7 mouse cellular contexts compared by ENCODE assay signal in the genomic region with DNA sequence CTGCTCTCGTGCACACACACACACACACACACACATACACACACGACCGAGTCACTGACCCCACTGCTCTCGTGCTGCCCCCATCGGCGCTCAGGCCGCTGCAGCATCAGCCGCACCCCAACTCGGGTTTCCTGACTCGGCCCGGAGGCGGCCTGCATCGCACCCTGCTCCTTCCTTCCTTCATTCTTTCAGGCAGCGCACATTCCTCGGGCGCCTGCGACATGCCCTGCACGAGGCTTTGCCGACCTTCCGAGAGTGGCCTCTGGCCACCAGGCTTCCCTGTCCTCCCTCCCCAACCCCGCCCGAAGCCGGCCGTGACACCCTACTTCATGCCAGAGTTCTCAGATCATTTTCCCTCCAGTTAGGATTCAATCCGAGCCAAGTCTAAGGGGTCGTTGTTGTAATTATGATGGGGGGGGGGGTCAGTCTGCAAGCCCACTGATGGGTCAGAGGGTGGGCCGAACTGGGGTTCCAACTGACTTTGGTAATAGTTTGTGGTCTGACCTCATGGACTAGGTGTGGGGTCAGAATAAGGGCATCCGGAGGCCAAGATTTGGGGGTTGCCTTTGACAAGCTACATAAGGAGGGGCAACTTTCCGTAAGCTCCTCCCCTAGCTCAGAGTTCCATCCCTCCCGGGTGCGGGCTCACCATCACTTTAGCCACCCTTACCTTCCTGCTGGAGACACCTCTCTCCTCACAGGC. TPM values are rescaled to one million over a fixed set of nuclear protein-coding genes. Genes with fewer than 3 reads are reported as not detected.
DNase-seq lines count a peak whose midpoint lies in the region; ATAC-seq lines count a peak whose summit lies in the region.

No protein-coding gene starts in this region.

- peak overlapping the region; percentile 22 for H3K4me3 ChIP-seq in embryonic facial prominence, embryonic 12.5 days
- peak overlapping the region; percentile 39 for H3K4me3 ChIP-seq in heart, embryonic 16.5 days (ENCODE audit: low read length)

- DNase-seq in adrenal gland, adult 2 months: peak; percentile 77
- peak; percentile 85 for DNase-seq in kidney, postnatal 14 days
- DNase-seq in lung, postnatal 4 days: peak; percentile 79 to 90
- DNase-seq in testis, postnatal 14 days (ENCODE audit: low spot score): peak; percentile 53

- peak; percentile 5; the same call in 1 of the 2 replicates for ATAC-seq in embryonic facial prominence, embryonic 12.5 days (ENCODE audit: insufficient number of reproducible peaks, insufficient read depth, low FRiP score, low TSS enrichment)
- ATAC-seq in heart, embryonic 16.5 days (replicated peaks; ENCODE audit: extremely low read depth, insufficient read depth, low FRiP score): no peak
- no peak for ATAC-seq in inflammation-experienced regulatory T-cells, adult 6 months

- H3K27me3 ChIP-seq in embryonic facial prominence, embryonic 12.5 days: no peaks in the 10 kb centered on the region
- H3K27me3 ChIP-seq in heart, embryonic 16.5 days (ENCODE audit: control insufficient read depth, insufficient read depth, low read length): no peaks in the 10 kb centered on the region

- H3K9ac ChIP-seq in embryonic facial prominence, embryonic 12.5 days: no peak overlapping the region
- H3K9ac ChIP-seq in heart, embryonic 16.5 days (ENCODE audit: low read length): peak overlapping the region; percentile 56; the same call in 1 of the 2 replicates

- peak overlapping the region; percentile 83 for H3K4me2 ChIP-seq in embryonic facial prominence, embryonic 12.5 days (replicated peaks)
- H3K4me2 ChIP-seq in heart, embryonic 16.5 days (ENCODE audit: low read depth, low read length): peak overlapping the region; percentile 75

- peaks cover 44% of the 10 kb centered on the region for H3K4me1 ChIP-seq in embryonic facial prominence, embryonic 12.5 days
- peaks cover 17% of the 10 kb centered on the region for H3K4me1 ChIP-seq in heart, embryonic 16.5 days (ENCODE audit: control insufficient read depth, insufficient read depth, low read length)

- 2% methylated on average over 31 of the region's 31 CpGs for WGBS in embryonic facial prominence, embryonic 12.5 days
- 13% methylated on average over 31 of the region's 31 CpGs for WGBS in heart, embryonic 16.5 days

- H3K9me3 ChIP-seq in embryonic facial prominence, embryonic 12.5 days: no peaks in the 10 kb centered on the region
- no peaks in the 10 kb centered on the region for H3K9me3 ChIP-seq in heart, embryonic 16.5 days (replicated peaks; ENCODE audit: control insufficient read depth, low read length)

- peaks cover 3% of the 10 kb centered on the region; the same call in 1 of the 2 replicates for H3K36me3 ChIP-seq in embryonic facial prominence, embryonic 12.5 days
- no peaks in the 10 kb centered on the region for H3K36me3 ChIP-seq in heart, embryonic 16.5 days (ENCODE audit: control insufficient read depth, insufficient read depth)

- H3K27ac ChIP-seq in embryonic facial prominence, embryonic 12.5 days: peak overlapping the region; percentile 99
- peak overlapping the region; percentile 83 for H3K27ac ChIP-seq in heart, embryonic 16.5 days (ENCODE audit: low read length)

RNA-seq across cellular contexts. Expression of a gene that starts 5.2 kb away (rescaled TPM):
- total RNA-seq in adrenal gland, adult 2 months (2021): 10 to 100 TPM; 31.5 to 70.5 TPM
- polyA plus RNA-seq in adrenal gland, adult 2 months (2012; rRNA removed): 235 and 298 TPM in 2 replicates
- polyA plus RNA-seq in embryonic facial prominence, embryonic 12.5 days (2016; fragmentation: Nextera tagmentation; extraction: Ambion mirVana): 612 and 623 TPM in 2 replicates
- 218 and 262 TPM in 2 replicates for polyA plus RNA-seq in heart, embryonic 16.5 days (2015; fragmentation: Nextera tagmentation; extraction: Ambion mirVana)
- polyA plus RNA-seq in inflammation-experienced regulatory T-cells, adult 6 months (2017; shearing (Covaris generic)): 100 to 1,000 TPM; 125 to 343 (median 290) TPM

RNA-seq across cellular contexts. Expression of a gene that starts 23.7 kb away (rescaled TPM):
- 1 to 10 TPM; 1.8 to 5.1 TPM for total RNA-seq in adrenal gland, adult 2 months (2021)
- polyA plus RNA-seq in adrenal gland, adult 2 months (2012; rRNA removed): 2.9 and 3.0 TPM in 2 replicates
- 8.3 and 8.7 TPM in 2 replicates for polyA plus RNA-seq in embryonic facial prominence, embryonic 12.5 days (2016; fragmentation: Nextera tagmentation; extraction: Ambion mirVana)
- polyA plus RNA-seq in heart, embryonic 16.5 days (2015; fragmentation: Nextera tagmentation; extraction: Ambion mirVana): 8.6 and 11.0 TPM in 2 replicates
- 10 to 100 TPM; 15.0 to 44.4 (median 16.8) TPM for polyA plus RNA-seq in inflammation-experienced regulatory T-cells, adult 6 months (2017; shearing (Covaris generic))

RNA-seq across cellular contexts. Expression of a gene that starts 57.7 kb away (rescaled TPM):
- total RNA-seq in adrenal gland, adult 2 months (2021): 1 to 10 TPM; 1.4 to 3.6 TPM
- 3.2 and 4.2 TPM in 2 replicates for polyA plus RNA-seq in adrenal gland, adult 2 months (2012; rRNA removed)
- polyA plus RNA-seq in embryonic facial prominence, embryonic 12.5 days (2016; fragmentation: Nextera tagmentation; extraction: Ambion mirVana): 13.1 and 13.3 TPM in 2 replicates
- 2.8 and 3.8 TPM in 2 replicates for polyA plus RNA-seq in heart, embryonic 16.5 days (2015; fragmentation: Nextera tagmentation; extraction: Ambion mirVana)
- polyA plus RNA-seq in inflammation-experienced regulatory T-cells, adult 6 months (2017; shearing (Covaris generic)): under 1 TPM in 1 of 3 experiments, not detected in 2; 0.16 TPM
